Mouse (Mus musculus) Muller cell, postnatal 12 days (primary cell): ENCODE measurements at regions not wholly inside any gene's neighbourhood (a gene's known extent, or its start where the extent isn't known, plus 50 kb on each side); places are given as distances from the start of the nearest gene placed in this dataset.
A peak's percentile ranks its signal among the peaks of the same experiment; 100 is the strongest.

ENCODE experiments used
- DNase-seq: peaks from one replicate; pipeline ENCODE4 v3.0.0-alpha.2; 2015; ENCODE audit errors: inconsistent ontology term

DNA sequence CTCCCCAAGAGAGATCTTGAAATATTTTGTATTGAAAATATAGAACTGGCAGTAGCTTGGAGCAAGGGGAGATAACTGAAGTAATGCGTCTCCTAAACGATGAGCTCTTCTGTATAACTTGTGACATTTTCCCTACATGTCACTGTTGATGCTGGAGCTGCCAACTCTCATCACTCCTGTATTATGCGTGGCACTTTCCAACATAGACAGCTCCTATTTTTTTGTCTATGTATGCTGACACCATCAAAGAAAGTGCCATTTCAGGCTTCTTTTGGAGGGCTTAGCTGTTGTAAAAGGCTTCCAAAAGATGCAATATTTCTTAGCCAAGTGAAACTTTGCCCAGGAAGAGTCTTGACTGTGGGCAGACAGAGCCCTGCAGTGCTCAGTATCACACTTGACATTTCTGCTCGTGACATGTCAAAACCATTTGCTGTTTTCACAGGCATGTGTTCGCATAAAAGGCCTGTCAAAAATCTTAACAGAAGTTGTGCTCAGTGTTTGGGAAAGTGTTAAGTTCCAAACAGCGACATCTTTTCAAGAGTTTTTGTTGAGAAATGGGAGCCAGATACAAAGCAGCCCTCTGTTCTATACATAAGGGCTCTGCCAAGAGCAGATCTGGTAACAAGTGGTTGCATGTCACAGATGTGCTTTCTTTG is 53.6 kb upstream of the Otol1 start:
- DNase-seq, result peak; percentile 60

DNA sequence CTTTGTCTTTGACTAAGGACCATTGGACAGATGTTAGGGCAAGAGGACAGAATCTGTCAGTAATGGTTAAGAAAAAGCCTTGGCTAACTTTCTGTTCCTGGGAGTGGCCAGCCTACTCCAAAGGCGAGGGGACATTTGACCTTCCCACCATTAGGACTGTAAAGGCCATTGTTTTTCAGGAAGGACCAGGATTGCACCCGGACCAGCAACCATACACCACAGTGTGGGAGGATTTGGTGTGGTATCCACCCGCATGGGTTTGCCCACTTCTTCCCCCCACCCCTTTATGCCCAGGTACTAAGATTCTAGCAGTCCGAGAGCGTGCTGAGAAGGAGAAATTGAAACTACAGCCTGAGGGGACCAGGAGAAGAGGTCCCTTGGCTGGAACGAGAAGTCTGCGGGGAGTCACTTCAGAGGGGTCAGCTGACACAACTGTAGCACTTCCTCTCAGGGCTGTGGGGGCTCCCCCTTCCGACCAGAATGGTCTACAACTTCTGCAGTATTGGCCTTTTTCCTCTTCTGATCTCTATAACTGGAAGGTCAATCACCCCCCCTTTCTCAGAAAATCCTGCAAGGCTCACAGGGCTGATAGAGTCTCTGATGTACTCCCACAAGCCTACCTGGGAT is 63.2 kb upstream of the Sptssb start:
- DNase-seq, result no peak

DNA sequence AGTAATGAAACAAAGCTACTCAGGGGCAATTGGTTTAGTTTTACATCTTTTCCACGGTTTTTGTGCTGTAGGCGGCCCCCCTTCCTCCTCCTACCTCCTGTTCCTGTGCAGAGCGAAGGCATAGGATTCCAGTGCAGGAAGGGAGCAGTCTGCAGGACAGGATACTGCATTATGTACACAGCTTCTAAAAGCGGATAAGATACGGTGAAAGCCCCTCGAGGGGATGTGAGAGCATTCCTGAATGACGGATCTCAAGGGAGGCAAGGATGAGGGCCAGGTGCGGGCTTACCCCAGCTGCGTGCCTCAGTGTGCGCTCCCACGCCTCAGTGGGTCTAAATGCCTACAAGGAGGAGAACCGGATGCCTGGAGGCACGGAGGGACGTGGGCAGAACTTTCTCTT is 53.1 kb upstream of the Sptssb start:
- no peak for DNase-seq

DNA sequence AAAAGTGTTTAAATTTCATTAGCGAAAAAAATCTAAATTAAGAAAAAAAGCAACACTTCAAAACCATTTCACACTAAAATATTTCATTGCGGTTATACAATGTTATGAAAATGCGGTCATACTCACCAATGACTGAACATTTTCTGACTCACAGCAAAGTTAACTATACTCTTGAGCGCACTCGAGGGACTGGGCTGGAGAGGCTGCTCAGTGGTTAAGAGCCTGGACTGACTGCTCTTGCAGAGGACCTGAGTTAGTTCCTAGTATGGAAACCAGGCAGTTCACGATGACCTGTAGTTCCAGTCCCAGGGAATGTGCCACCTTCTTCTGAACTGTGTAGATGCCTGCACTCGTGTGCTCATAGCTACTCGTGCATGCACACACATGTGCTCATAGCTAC is 50.3 kb upstream of the Sptssb start:
- DNase-seq, result no peak
